Mouse (Mus musculus) liver, adult 2 months (tissue): ENCODE measurements at regions not wholly inside any gene's neighbourhood (a gene's known extent, or its start where the extent isn't known, plus 50 kb on each side); places are given as distances from the start of the nearest gene placed in this dataset.

ENCODE experiments used
- DNase-seq: peaks from one replicate; pipeline ENCODE4 v3.0.0-alpha.2; 2011; ENCODE audit warnings: low read depth, low spot score; ENCODE audit errors: extremely low read depth
- H3K27ac ChIP-seq: fragments of 200-500 bp; replicated peaks from 2 replicates; pipeline ENCODE4 v1.5.1; 2012; ENCODE audit warnings: low read depth, mild to moderate bottlenecking, control low read depth, inconsistent platforms, low read length; ENCODE audit not compliant: insufficient read depth
- H3K27me3 ChIP-seq: fragments of 200-500 bp; 2 replicates; pipeline ENCODE4 v1.6.1; 2012; ENCODE audit warnings: mild to moderate bottlenecking, moderate library complexity, low read length, inconsistent platforms; ENCODE audit not compliant: control insufficient read depth, insufficient read depth
- H3K36me3 ChIP-seq: fragments of 200-500 bp; 2 replicates; pipeline ENCODE4 v1.6.1; 2012; ENCODE audit warnings: low read length, inconsistent platforms; ENCODE audit not compliant: control insufficient read depth, insufficient read depth
- H3K4me1 ChIP-seq: fragments of 200-500 bp; 2 replicates; pipeline ENCODE4 v1.6.1; 2011; ENCODE audit warnings: low read length; ENCODE audit not compliant: control insufficient read depth, insufficient read depth
- H3K4me3 ChIP-seq: fragments of 200-500 bp; 2 replicates; pipeline ENCODE4 v1.5.1; 2011; ENCODE audit warnings: low read depth, mild to moderate bottlenecking, control low read depth, low read length, moderate library complexity; ENCODE audit not compliant: insufficient read depth
- H3K79me2 ChIP-seq: fragments of 200-500 bp; 2 replicates; pipeline ENCODE4 v1.6.1; 2012; ENCODE audit warnings: inconsistent platforms, mild to moderate bottlenecking, low read length, moderate library complexity; ENCODE audit not compliant: control insufficient read depth, insufficient read depth
- H3K9ac ChIP-seq: fragments of 200-500 bp; 2 replicates; pipeline ENCODE4 v1.6.1; 2012; ENCODE audit warnings: low read depth, mild to moderate bottlenecking, control low read depth, inconsistent platforms, low read length
- CTCF ChIP-seq: fragments of 200-500 bp; IDR thresholded peaks from 2 replicates; pipeline ENCODE4 v1.5.1; 2011; ENCODE audit warnings: low read depth, low read length, control low read depth
- POLR2A ChIP-seq: fragments of 200-500 bp; IDR thresholded peaks from 2 replicates; pipeline ENCODE4 v1.6.1; 2011; ENCODE audit warnings: low read length, control low read depth; ENCODE audit not compliant: insufficient read depth; ENCODE audit errors: extremely low read depth
- WGBS: fragments of 180-500 bp; shearing (Covaris S2); methylation state at CpG from one replicate; pipeline ENCODE4 v1.1.7; 2018; 5-methylcytosine and 5-hydroxymethylcytosine counted together

DNA sequence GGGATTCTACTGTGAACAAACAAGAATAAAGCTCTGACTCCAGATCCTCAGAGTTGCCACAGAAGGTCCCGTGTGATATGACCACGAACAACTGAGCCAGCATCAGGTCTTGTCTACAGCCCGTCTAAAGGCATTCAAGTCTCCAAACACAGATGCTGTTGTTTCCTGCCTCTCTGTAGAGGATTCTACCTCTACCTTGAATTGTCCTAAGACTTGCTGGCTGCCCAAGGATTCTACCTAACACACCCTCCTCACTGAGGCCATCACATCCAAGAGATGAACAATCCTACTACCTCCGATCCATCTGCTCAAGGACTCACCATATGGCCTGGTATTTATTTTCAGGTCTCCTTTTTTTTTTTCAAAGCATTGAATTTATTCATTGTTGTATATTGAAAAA lies 237.1 kb downstream of the Rwdd3 start:
- TF ChIP-seq CTCF, result no peak
- no peak for TF ChIP-seq POLR2A
- no peaks in the 10 kb centered on the region for H3K79me2 ChIP-seq
- H3K9ac ChIP-seq, result no peak overlapping the region
- H3K4me1 ChIP-seq, result no peaks in the 10 kb centered on the region
- no peak overlapping the region for H3K4me3 ChIP-seq
- no peak for DNase-seq
- H3K27ac ChIP-seq, result no peak overlapping the region
- WGBS, result 89% methylated on average over 4 of the region's 4 CpGs
- no peaks in the 10 kb centered on the region for H3K36me3 ChIP-seq
- H3K27me3 ChIP-seq, result no peaks in the 10 kb centered on the region

DNA sequence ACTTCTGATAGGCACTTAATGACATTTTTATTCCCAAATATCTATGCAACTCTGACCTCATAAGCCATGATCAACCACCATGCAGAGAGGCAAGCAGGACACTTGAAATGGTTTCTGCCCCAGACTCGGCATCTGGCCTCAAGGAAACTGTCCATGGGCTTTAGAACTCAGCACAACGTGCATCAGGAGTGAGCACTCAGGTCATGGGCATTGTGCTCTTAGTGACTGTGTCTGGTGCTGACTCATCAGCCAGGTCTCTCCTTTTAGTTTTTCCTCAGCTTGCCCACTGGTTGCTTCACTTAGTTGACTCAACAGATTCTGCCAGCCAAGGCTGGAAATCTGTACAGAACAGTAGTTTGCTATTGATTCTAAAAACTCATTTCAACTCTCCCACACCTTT lies 251.1 kb downstream of the Rwdd3 start:
- WGBS, result 75% methylated on average over 2 of the region's 2 CpGs
- Histone ChIP-seq H3K9ac (no peak overlapping the region), H3K27me3 (no peaks in the 10 kb centered on the region), H3K4me1 (no peaks in the 10 kb centered on the region), H3K27ac (no peak overlapping the region), H3K4me3 (no peak overlapping the region), H3K79me2 (no peaks in the 10 kb centered on the region), H3K36me3 (no peaks in the 10 kb centered on the region)
- no peak for DNase-seq
- TF ChIP-seq CTCF (no peak), POLR2A (no peak)

DNA sequence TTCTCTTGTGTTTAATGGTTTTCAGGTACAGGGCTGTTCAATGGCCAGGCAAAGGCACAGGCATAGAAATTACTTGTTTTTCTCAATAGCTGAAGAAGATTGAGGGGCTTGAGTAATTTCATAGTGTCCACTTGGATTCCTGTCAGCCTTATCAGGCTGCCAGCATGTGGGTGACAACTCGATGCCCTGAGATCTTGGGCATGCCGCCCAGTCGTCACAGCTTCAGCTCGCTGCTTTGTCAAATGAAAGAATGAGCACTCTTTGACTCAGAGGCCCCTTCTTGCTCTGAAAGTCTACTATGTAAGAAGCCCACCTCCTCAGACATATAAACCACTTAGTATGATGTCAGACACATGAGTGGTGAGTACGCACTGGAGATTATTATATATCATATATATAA lies 272.6 kb downstream of the Rwdd3 start:
- WGBS, result 90% methylated on average over 5 of the region's 5 CpGs

DNA sequence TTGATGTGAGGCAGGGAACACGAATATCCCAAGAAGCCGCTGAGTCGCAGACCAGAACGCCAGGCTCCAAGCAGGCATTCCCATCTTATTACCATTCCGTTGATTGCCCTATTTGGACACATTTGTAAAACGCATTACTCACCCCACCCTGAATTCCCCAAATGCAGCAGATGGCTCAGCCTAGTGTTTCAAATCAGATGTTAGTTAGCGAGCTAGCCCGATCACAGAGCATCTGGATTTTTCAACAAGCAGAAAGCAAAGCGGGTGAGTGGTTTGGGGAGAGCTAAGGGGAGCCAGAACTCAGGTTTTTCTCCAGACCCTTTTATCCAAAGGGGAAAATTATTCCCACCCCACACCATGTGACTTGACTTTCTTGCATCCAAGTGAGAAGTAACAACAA lies 273.2 kb downstream of the Rwdd3 start:
- Histone ChIP-seq H3K36me3 (no peaks in the 10 kb centered on the region), H3K9ac (no peak overlapping the region), H3K27me3 (no peaks in the 10 kb centered on the region), H3K4me1 (no peaks in the 10 kb centered on the region), H3K27ac (no peak overlapping the region), H3K4me3 (no peak overlapping the region), H3K79me2 (no peaks in the 10 kb centered on the region)
- 85% methylated on average over 9 of the region's 9 CpGs for WGBS
- DNase-seq, result no peak
- TF ChIP-seq CTCF (no peak), POLR2A (no peak)

More for the DNA sequence above, 272.6 kb downstream of the Rwdd3 start:
- no peak for TF ChIP-seq POLR2A
- no peak for TF ChIP-seq CTCF
- no peak overlapping the region for H3K4me3 ChIP-seq
- no peaks in the 10 kb centered on the region for H3K4me1 ChIP-seq
- no peaks in the 10 kb centered on the region for H3K79me2 ChIP-seq
- DNase-seq, result no peak
- H3K27ac ChIP-seq, result no peak overlapping the region
- H3K36me3 ChIP-seq, result no peaks in the 10 kb centered on the region
- no peaks in the 10 kb centered on the region for H3K27me3 ChIP-seq
- H3K9ac ChIP-seq, result no peak overlapping the region

DNA sequence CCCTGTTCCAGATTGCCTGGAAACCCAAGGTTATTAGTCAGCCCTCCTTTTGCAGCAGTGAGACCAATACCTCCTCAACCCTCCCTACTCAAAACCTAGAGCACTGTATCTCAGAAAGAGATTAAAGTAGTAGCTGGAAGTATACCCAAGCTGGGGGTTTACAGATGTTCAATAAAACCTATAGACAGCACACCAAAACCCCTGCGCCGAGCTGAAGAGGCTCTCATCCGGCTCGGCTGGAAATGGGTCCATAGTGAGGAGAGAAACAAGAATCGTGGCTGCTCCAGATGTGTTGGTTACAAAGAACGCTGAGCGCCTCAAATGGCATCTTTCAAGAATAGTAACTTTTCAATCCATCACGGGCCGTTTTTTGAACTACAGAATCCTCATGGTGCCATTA lies 273.7 kb downstream of the Rwdd3 start:
- Histone ChIP-seq H3K4me1 (no peaks in the 10 kb centered on the region), H3K27ac (no peak overlapping the region), H3K9ac (no peak overlapping the region), H3K36me3 (no peaks in the 10 kb centered on the region), H3K79me2 (no peaks in the 10 kb centered on the region), H3K4me3 (no peak overlapping the region), H3K27me3 (no peaks in the 10 kb centered on the region)
- WGBS, result 88% methylated on average over 9 of the region's 9 CpGs
- TF ChIP-seq CTCF, result no peak
- no peak for DNase-seq

DNA sequence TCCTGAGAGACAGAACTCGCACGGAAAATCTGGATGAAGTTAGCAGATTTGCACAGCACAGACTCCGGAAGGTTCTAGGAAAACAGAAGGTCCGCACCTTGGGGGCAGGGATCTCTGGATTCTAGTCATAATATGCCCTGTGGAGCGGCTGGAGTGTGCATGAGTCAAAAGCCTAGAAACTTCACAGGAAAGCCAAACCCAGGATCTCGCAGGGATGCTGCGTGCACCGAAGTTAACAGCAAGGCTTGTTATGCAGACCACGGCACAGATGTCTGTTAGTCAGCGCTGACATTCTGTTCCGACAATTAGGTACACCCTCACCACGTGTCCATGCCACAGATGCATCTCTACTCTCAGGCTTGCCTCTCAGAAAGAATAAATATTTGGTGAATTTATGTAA lies 274.3 kb downstream of the Rwdd3 start:
- TF ChIP-seq CTCF (no peak), POLR2A (no peak)
- Histone ChIP-seq H3K4me1 (no peaks in the 10 kb centered on the region), H3K9ac (no peak overlapping the region), H3K4me3 (no peak overlapping the region), H3K36me3 (no peaks in the 10 kb centered on the region), H3K27me3 (no peaks in the 10 kb centered on the region), H3K27ac (no peak overlapping the region), H3K79me2 (no peaks in the 10 kb centered on the region)
- WGBS, result 88% methylated on average over 12 of the region's 12 CpGs
- no peak for DNase-seq
